Mouse (Mus musculus) left cerebral cortex, adult 8-10 months (tissue): ENCODE data around the gene Coq10b. TPM values are rescaled to one million over a fixed set of nuclear protein-coding genes. Genes with fewer than 3 reads are reported as not detected.
"Not testable (repeated sequence)": the region's sequence is repeated elsewhere in the genome, so short reads cannot be mapped to it uniquely, and the experiment has no call there.

ENCODE experiments used
- DNase-seq, 2 experiments: peaks; one replicate each; pipeline ENCODE4 v3.0.0; 2022; ENCODE audit warnings: low spot score in 2 of 2
- total RNA-seq, 4 experiments: library from RNA; stranded (reverse); gene quantifications; 2 replicates each; pipeline ENCODE4 v1.2.4; 2022

Coq10b gene
- 10 to 100 TPM; 30.8 to 36.5 (median 34.7) TPM for total RNA-seq

DNA sequence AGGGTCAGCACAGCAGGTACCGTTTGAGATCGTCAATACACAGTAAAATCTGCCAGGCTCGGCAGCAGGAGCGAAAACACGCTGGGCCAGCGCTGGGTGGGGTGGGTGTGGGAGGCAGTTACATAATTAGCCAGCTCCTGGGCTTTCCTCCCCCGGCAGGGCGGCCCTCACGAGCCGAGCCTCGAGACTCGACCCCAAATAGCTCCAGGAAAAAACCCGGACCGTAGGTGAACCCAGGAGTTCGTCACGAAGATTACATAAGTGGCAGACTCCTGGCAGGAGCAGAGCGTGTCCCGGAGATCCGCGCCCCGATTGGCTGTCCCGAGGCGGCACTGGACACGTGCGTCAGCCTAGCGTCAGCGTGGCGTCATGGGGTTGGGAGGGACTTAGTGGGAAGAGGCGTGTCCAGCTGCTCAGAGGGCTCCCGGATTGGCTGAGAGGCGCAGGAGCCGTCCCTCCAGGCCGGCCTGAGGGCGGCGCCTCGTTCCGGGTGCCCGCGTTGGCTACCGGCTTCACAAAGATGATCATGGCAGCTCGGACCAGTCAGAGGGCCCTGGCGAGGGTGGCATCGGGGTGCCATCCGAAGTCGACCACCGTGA, at the start of gene Coq10b:
Gene Coq10b, plus strand, starts transcription at position 416 of the 599 bp plus-strand sequence.
- DNase-seq, result peak; percentile 97 to 99

DNA sequence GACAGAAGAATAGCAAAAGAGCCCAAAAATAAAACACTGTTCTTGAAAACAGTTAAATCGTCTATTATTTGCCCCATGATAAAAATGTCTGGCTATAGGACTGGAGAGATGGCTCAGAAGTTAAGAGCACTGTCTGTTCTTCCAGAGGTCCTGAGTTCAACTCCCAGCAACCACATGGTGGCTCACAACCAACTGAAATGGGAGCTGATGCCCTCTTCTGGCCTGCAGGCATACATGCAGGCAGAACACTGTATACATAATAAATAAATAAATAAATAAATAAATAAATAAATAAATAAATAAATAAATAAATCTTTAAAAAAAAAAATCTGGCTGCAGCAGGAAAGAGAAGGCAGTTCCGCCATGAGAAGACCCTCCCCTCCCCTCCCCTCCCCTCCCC, 44.3 kb upstream of the Coq10b start:
- DNase-seq, result not testable (repeated sequence)

DNA sequence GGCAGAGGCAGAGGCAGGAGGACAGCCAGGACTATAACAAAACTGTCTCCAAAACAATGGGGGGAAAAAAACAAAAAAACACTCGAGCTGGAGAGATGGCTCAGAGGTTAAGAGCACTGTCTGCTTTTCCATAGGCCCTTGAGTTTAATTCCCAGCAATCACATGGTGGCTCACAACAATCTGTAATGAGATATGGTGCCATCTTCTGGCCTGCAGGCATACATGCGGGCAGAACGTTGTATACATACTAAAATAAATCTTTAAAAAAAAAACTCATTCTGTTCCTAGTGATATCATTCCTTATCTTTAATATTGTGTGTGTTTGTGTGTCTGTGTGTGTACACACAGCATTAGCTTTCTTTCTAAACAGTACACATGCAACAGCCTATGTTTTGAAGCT, 40.1 kb upstream of the Coq10b start:
- no peak for DNase-seq

DNA sequence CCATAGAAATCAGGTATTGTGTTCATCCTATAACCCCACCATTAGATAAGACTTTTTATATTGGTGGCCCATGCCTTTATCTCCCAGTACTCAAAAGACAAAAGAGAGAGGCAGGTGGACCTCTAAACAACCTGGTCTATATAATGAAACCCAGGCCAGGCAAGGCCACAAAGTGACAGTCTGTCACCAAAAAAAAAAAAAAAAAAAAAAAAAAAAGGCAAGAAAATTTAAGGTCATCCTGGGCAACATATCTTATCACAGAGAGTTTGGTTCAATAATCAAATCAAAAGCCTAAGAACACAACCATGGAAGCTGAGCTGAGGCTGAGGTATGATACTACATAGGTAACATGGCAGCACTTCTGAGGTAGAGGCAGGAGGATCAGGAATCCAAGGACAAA, 30.7 kb upstream of the Coq10b start:
- DNase-seq, result no peak

DNA sequence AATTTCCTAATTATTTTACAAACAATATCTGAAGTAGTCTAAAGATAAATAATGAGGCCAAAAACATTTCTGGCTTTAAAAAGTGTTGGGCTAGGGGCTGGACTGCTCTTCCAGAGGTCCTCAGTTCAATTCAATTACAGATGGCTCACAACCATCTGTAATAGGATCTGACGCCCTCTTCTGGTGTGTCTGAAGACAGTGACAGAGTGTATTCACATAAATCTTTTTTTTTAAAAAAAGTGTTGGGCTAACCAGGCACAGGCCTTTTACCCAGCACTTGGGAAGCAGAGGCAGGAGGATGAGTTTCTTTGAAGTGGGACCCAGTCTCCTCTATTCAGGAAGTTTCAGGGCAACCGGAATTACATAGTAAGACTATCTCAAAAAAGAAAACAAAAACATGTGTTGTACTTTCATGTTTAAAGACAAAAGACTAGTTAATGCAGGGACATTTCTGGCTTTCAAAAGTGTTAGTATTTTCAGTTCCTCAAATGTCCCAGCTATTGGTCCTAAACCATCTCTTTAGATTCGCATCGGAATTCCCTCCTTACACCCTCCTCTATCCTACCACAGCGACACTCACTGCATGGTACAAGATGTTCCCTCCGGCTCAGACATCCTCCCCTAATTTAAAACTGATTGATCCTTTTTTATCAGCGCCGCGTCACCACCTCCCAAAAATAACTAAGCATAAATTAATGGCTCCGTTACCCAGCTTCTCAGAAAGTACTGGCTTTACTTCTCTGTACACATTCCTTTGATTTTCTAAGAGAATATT, 26.7 kb upstream of the Coq10b start:
- no peak for DNase-seq

DNA sequence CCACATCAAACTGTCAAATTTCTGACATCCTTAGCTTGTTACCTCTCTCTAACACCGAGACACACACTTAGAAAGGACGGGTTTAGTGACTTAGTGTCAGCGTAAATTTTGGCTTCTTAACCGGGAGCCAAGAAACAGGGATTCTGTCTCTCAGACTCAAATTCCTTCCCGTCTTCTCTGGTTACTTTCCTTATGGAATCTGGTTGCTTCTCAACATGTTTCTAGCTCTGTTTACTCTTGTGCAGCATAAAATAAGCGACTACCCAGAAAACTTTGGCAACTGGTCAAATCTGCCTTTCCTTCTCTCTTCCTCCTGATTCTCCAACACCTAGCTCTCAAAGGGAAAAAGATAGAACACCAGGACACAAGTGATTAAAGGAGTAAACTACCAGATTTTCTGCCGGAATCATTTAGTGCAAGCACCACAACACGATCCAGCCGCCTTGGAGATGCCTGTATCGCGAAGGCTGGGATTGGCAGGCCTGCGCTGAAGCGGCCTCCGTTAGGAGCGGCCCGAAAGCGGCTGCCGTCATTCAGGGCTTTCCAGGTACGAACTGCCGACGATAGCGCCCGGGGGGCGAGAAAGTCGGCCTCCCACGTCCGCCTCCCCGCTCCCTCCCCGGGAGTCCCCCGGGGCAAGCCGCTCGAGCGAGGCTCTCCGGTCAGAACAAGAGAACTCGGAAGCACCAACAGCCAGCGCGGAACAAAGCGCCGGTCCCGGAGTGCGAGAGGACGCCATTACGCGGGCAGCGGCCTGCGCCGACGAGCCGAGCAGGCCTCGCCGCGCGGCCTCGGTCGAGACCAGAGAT, 25.9 kb upstream of the Coq10b start:
- no peak for DNase-seq

DNA sequence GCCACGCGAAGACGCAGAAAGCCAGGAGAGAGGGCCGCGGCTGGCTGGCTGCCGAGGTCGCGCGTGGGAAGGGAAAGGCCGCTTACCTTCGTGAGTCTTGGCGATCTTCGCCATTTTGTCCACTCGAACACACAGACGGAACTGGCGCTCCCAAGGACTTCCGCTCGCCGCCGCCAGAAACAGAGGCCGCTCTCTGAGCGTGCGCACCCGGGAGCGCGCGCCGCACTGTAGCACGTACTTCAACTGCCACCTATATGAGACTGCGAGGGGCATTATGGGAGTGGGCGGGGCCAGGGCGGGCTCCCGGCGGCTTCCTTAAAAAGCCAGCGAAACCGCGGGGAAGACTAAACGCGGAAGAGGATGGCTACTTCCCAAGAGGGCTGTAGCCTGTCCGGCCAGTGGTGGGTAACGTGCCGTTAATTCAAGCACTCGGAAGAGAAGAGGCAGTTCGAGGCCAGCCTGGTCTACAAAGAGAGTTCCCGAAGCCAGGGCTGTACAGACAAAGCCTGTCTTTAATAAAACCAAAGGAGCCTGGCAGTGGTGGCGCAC, 25.2 kb upstream of the Coq10b start, which contains the start of gene Sf3b1:
Gene Sf3b1, minus strand, starts transcription at position 229 of the 549 bp plus-strand sequence.
- DNase-seq, result peak; percentile 89 to 96

DNA sequence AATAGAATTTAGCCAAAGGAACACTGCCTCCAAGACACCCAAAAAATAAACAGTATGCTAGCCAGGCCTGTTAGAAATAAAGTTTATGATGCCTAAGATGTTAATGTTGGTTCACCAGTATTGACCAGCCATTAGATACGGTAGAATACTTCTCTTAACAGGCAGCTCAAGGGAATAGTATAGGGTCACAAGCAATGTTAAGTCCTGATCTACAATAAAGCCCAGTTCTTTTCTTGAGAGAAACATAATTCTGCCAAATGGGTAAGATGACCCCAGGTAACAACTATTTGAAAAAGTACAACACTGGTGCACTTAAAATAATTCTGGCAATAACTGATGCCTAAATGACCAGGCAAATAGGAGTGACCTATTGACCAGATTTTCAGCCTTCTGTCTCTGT, 24.6 kb upstream of the Coq10b start:
- no peak for DNase-seq

DNA sequence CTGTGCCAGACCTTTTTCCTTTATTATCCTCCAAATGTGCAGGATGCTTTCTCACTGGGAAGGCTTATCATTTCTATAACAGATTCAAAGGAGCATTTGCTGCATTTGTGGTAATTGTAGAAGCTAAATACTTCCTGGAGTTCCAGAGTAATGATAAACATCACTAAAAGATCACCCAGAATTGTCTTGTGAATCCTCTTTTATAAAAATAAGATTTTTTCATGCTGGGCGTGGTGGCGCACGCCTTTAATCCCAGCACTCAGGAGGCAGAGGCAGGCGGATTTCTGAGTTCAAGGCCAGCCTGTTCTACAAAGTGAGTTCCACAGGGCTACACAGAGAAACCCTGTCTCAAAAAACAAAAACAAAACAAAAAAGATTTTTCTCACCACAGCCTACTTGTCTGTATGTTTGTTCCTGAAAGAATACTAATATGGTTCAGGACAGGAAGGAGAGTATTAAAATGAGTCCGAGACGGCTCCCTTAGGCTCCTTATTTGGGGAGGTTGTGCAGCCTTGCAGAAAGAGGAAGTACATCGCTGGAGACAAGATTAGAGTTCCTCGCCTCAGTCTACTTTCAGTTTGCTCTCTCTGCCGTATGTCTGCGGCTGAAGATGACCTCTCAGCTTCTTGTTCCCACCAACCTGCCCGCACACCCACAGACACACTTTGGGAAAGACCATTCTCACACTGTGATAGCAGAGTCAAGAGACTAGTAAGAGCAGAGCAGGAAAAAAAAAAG, 23.9 kb upstream of the Coq10b start:
- DNase-seq, result no peak

DNA sequence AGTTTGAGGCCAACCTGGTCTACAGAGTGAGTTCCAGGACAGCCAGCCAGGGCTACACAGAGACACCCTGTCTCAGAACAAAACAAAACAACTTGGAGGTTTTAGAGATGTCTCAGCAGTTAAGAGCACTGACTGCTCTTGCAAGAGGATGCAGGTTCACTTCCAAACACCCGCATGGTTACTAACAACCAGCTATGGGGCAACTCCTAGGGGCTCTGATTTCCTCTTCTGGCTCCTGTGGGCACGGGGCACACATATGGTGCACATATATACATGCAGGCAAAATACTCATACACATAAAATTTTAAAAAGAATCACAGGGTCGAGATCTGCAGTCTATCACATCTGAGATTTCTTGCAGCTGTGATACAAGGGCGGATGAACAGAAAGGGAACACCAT, 23.1 kb upstream of the Coq10b start:
- no peak for DNase-seq

DNA sequence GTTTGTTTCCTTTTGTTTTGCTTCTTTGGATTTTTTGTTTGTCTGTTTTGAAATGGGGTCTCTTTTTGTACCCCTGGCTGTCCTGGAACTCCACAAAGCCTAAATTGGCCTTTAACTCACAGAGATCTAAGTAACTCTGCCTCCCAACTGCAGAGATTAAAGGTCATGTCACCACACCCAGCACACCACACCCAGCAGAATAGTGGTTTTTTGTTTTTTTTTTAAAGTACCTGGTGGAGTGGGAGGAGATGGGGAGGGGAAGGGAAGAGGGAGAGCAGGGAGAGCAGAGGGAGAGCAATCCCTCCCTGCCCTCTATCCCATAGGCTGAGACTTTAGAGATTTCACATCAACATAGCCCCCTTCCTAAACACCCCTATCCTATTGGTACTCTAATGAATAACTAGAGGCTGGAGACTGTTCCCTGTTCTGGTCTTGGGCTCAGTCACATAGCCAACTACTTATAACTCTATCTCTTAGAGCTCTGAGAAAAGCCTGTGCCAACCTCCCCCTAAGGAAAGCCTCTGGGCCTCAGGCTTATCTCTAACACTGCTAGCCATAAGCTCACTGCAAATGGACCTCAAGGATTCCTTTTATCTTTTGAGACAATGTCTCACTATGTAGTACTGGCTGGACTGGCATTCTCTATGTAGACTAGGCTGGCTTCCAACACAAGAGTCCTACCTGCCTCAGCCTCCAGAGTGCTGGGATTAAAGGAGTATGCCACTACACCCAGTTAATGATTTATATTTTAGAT, 21.4 kb upstream of the Coq10b start:
- no peak for DNase-seq

DNA sequence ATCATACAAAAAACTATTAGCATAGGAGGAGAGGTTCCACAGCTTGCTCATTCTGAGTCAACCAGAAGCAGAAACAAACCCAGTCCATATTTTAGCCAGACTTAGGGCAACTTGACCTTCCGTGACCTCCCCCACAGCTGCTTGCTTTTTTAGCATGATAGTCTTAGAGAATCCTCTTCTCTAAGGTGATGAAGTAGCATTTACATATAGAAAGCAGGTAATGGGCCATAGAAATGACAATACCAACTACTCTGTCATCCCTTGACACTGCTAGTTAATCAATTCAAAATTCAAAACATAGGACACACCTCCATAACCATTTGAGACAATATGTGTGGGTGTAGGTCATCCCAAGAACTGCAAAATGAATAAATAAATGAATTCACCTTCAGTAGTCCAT, 12.6 kb upstream of the Coq10b start:
- DNase-seq, result no peak

DNA sequence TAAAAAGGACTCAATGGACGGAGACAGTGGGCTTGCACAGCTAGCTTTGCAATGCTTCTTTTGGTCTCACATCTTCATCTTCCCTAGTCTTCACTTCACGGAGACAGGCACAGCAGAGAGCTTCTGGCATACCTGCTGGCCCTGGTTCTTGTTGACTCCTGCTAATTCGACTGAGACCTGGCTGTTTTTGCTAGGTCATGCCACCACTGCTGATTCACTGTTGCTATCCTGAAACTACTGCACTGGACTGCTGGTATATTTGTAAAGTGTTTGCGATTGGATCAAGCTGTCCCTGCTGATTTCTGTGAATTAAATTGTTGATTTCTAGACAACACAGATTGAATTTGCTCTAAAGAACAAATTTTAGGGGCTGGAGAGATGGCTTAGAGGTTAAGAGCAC, 10.9 kb upstream of the Coq10b start:
- no peak for DNase-seq

DNA sequence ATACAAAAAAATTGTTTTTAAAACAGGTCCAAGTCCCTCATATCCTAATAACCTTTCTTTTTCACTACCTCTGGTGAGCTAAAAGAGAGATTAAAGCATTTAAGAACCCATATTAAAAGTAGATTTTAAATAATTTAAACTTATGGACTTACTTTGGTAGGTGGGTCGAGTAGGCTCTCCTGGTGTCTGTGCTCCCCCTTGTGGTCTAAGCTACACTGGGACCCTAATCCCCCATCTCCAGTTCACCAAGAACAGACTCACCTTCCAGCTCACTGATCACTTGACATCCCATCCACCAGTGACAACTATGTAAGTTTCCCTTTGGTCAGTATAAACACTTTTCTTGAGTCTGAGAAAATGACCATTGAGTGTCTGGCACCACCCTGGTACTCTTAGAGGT, 10.3 kb upstream of the Coq10b start:
- DNase-seq, result no peak

DNA sequence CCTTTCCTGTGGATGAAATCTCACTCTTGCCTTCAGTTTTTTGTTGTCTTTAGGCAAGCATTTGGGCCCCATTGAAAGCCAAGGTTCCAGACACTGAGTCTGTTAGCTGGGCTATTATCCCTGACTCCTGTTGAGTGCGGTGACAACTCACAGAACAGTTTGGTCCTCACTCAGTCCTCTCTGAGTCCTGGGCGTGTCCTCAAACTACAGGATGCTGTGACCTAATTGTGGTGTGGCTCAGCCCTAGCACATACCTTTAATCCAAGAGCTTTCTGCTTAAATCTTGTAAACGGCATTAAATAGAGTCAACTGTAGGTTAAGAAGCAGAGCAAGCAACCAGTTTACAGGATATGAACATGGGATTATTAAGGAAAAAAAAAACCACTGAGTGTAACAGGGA, 9.4 kb upstream of the Coq10b start:
- DNase-seq, result no peak

DNA sequence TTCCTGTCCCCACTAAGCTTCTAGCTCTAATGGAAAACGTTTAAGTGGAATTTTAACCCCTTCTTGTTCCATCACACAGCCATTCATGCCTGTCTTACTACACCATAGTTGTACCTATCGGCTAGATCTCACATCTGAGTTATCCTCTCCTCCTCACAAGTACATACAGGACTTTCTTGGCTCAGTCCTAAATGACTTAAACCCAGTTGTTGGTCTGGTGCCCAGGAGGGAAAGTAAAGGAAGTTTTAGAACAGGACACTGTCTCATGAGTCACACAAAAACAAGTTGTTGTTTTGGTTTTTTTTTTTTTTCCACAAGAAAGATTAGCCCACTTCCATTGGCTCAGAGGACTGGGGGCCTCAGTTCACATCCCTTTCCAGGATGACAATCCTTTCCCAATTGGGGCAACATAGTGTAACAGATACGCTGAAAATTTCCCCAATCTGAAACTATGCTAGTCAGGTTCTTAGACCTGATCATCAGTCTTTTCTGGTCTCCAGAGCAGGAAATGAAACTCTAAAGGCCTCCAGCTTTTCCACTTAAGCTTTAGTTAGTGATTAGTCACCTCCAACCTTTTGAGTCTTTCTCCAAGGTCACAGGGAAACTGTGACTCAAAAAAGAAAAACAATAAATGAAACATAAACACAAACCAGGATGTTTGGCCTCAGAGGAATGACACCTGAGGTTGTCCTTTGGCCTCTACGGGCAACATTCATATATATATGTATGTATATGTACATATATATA, 3.6 kb upstream of the Coq10b start:
- DNase-seq, result no peak

DNA sequence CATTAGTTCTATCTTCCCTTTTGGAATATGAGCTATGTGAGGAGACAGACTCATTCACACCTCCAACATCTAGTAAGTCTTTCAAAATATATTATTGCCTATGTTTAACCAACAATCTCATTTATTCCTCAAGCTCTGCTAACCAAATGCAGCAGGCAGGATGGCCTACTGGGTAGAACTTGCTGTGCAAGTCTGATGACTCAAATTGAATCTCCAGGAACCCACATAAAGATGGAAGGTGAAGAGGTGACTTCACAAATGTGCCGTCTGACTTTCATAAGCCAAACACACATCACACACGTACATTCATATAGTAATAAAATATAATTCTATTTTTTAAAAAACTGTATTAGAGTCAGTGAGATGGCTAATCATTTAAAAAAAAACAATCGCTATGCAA, 899 bp upstream of the Coq10b start:
- no peak for DNase-seq

DNA sequence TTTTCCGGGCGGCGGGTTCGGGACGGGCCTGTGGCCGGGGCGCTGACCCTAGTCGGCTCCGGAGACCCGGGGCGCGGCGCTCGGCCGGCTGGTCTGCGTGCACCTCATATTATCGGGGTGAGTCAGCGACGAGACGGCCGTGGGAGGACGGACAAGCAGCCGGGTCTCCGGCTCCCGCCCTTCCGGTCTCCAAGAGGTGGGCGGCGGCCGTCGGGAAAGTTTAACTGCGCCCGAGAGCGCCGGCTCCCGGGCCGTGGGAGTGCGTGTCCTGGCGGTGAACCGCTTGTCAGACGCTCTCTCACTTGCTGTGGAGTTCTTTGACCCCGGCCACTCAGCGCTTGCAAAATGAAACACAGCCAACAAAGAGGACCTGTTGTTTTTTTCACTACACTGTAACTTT, 435 bp downstream of the Coq10b start:
- peak in 1 of 2 experiments; percentile 62 for DNase-seq

DNA sequence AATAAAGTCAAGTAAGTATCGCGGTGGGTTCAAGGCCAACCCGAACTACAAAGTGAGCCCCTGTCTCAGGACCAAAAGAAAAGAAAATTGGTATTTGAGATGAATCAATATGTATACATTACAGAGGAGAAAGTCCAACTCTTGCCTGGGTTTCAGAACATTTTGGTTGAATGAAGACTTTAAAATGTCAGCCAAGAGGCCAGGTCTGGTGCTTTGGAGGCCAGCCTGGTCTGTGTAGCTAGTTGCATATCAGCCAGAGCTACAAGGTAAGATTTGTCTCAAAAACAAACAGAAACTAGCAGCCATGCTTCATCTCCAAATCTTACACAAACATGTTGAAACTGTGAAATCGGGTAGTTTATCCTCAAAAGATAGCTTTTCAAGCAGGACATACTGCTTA, 1.0 kb downstream of the Coq10b start:
- no peak for DNase-seq
